Mouse (Mus musculus) embryo, embryonic 10.5 days (tissue): ENCODE measurements at regions not wholly inside any gene's neighbourhood (a gene's known extent, or its start where the extent isn't known, plus 50 kb on each side); places are given as distances from the start of the nearest gene placed in this dataset.

Source experiments
- DNase-seq: peaks from one replicate; pipeline ENCODE4 v3.0.0-alpha.2; 2015; ENCODE audit warnings: low spot score

- no peak for DNase-seq
Measured at GRCm38 (mm10) chr1:121842381-121843075, 274.7 kb upstream of the Ddx18 start.

DNA sequence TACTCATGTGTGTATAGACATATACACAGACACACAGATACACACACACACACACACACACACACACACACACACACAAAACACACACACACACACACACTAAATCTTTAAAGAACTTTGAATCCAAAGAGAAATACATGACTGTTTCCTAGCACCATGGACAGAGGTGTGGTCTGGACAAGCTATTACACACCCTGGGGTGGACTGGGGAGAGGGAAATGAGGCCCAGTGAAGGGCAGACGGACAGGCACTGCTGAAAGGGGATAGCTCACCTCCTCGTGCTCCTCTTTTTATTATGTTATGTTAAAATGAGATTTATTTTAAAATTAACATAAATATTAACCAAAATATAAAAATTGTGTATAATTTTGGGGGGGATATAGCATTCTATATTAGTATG is 265.8 kb upstream of the Ddx18 start:
- DNase-seq, result peak; percentile 25

GRCm38 (mm10) chr1:121830242-121830641 is 262.5 kb upstream of the Ddx18 start:
- DNase-seq, result no peak

DNA sequence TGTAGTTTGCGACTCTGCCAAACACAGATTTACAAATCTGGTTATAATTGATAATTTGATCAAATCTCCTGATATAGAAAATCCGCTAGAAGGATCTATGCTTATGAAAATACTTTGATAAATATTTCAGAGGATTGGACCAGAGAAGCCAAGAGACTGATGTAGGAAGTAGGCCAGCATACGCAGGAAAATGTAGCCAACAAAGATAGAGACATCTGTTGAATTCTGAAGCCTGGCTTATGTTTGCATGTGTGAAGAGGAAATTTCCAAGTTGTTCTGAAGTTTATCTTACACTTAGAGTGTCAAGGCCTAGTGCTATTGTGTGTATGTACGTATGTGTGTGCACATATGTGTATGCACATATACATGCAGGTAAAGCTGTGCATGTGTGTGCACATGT is 255.2 kb upstream of the Ddx18 start:
- DNase-seq, result no peak

DNA sequence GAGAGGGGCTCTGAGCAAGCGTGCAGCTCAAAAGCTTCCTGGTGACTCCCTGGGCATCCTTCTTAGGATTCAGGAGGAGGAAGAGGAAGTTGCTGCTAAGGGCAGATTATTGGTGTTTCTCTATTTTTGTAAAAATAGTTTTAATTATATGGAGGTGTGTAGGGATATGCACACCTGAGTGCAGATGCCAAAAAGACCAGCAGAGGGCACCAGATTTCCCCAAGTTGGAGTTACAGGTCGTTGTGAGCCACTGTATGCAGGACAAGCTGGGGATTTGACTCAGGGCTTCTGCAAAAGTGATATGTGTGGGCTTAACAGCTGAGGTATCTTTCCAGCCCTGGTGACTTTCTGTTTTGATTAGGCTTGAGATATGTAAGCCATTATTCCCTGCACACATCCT is 235.5 kb upstream of the Ddx18 start:
- DNase-seq, result no peak

GRCm38 (mm10) chr1:121802476-121802875 is 234.7 kb upstream of the Ddx18 start:
- DNase-seq, result no peak

- peak; percentile 17 for DNase-seq
Measured at GRCm38 (mm10) chr1:121798502-121798901, 230.7 kb upstream of the Ddx18 start.

DNA sequence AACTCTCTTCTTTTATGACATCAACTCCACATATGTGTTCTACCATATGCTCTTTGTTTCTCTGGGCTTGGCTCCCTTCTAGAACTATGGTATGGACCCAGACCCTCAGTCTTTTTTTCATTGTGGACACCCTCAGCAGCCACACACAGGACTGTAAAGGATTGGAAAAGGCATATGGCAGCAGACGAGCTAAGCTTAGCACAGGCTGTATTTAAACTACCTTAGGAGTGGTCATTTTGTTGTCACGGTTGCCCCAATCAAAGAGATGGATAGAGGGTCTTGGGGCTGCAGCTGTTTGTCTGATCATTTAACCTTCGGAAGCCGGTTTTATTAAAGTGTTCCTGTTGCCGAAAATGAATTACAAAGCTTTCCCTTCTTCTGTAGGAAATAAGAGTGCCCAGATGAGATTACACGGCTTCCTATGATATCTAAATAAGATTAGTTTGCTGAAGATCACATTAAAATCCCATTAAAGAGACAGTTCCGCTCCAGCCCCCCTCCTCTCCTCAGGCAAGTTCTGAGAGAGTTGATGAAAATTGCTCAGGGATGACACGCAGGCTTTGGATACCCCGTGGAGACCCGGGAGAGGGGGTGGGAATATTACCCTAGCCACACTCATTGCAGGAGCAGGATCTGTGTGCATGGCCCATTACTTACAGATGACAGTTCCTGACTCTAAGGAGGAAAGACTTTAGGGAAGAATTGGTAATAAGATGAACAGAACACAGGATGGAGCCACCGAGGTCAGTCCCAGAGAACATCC is 227.4 kb upstream of the Ddx18 start:
- DNase-seq, result no peak

- no peak for DNase-seq
Measured at GRCm38 (mm10) chr1:121785631-121786030, 217.8 kb upstream of the Ddx18 start.

GRCm38 (mm10) chr1:121773988-121774387 is 206.2 kb upstream of the Ddx18 start:
- no peak for DNase-seq

DNA sequence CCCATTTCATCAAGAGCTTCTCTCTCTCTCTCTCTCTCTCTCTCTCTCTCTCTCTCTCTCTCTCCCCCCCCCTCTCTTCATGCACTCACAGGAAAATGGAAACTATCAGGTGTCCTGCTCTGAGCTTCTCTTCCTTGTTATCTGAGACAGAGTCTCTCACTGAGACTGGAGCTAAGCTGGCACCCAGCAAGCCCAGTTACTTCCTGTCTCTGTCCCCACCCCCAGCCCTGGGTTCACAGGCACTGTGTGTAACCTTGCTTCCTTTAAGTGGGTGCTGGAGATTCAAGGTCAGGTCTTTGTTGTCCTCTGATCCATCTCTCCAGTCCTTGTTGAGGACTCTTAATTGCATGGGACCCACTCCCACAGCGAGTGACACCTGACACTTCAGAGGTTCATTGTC is 203.7 kb upstream of the Ddx18 start:
- no peak for DNase-seq

GRCm38 (mm10) chr1:121770936-121771335 is 203.1 kb upstream of the Ddx18 start:
- DNase-seq, result peak; percentile 55

GRCm38 (mm10) chr1:121760086-121760485 is 192.3 kb upstream of the Ddx18 start:
- no peak for DNase-seq

DNA sequence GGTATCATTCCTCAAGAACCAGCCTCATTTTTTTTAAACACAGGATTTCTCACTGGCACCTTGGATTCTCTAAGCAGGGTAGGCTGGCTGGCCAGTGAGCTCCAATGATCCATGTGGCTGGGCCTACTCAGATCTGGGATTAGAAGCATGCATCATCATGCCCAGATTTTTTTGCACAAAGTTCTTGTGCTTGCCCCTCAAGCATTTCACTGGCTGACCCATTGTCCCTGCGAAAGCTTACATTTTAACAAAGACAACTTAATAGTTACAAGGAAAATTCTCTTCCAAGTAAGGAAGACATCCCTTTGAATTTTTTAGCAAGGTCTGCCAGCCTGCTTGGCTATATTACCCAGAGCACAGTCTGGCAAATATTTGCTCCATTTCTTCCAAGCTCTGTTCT is 177.4 kb upstream of the Ddx18 start:
- no peak for DNase-seq

GRCm38 (mm10) chr1:121735113-121735719 is 167.4 kb upstream of the Ddx18 start:
- no peak for DNase-seq

- peak; percentile 3 for DNase-seq
Measured at GRCm38 (mm10) chr1:121734456-121735112, 166.8 kb upstream of the Ddx18 start.

GRCm38 (mm10) chr1:121709317-121709860 is 141.6 kb upstream of the Ddx18 start:
- no peak for DNase-seq

DNA sequence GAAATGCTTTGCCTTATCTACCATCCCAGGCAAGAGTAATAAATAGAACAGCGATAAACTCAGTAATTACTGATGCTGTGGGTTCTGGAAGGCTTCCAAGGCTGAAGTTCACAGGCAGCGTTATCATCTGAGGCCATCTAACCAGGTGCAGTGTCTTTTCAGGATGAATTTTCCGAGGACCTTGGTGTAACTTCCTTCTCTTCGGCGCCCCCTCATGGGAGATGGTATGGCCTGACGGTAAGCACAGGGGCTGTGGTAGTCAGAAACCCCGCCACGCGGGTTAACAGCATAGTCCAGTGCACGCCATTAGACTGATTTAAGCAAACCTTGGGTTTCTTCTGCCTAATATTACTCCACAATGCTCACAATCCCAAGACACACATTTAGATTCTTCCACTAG is 140.5 kb upstream of the Ddx18 start:
- peak; percentile 14 for DNase-seq

GRCm38 (mm10) chr1:121701826-121702225 is 134.0 kb upstream of the Ddx18 start:
- DNase-seq, result peak; percentile 34

GRCm38 (mm10) chr1:121653901-121654300 is 86.1 kb upstream of the Ddx18 start:
- no peak for DNase-seq

GRCm38 (mm10) chr1:121650071-121650470 is 82.3 kb upstream of the Ddx18 start:
- no peak for DNase-seq

DNA sequence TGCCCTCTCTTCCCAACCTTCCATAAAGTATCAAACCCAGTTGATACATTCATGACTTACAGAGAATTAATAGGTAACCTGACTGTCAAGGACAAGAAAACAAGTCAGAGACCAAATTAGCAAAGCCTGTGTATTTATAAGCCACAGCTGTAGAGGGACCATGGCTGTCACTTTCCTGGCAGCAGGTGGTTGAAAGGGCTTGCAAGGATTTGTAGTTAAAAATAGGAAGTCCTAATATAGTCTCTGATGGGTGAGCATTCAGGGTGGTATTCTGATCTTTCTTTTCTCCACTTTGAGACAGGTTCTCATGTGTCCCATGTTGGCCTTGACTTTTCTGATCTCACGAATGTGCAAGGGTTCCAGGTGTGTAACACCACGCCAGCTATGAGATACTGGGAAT is 63.7 kb upstream of the Ddx18 start:
- DNase-seq, result no peak
